Mouse (Mus musculus): Measurements from ENCODE around the gene Smcr8.
"Not testable (repeated sequence)": the region's sequence is repeated elsewhere in the genome, so short reads cannot be mapped to it uniquely, and the experiment has no call there.

Gene Smcr8

GRCm38 (mm10) chr11:60784179-60784922 is 7.0 kb downstream of the Smcr8 start:
- DNase-seq (ENCODE audit: low spot score in 2 of 2): no peak

- DNase-seq (ENCODE audit: low spot score in 2 of 2): no peak
Observed at GRCm38 (mm10) chr11:60787595-60787994, 10.3 kb downstream of the Smcr8 start.

GRCm38 (mm10) chr11:60790472-60790871 is 13.1 kb downstream of the Smcr8 start:
- DNase-seq (ENCODE audit: low spot score in 2 of 2): no peak

DNA sequence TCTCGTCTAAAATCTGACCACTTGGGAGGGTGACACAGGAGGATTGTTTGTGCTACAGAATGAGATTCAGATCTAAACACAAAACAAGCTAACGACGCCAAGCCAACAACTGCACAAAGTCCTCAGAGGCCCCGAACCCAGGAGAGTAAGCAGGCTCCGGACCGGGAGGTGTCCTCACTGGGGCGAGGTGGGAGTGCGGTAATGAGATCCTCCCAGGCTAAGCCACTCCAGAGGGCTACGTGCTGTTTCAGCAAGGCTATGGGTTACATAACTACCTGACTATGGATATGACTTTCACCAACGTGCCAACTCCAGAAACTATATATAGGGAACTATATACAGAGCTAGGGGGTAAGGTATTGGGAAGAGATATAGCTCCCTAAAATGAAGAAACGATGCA is 19.0 kb downstream of the Smcr8 start:
- DNase-seq (ENCODE audit: low spot score in 2 of 2): no peak

DNA sequence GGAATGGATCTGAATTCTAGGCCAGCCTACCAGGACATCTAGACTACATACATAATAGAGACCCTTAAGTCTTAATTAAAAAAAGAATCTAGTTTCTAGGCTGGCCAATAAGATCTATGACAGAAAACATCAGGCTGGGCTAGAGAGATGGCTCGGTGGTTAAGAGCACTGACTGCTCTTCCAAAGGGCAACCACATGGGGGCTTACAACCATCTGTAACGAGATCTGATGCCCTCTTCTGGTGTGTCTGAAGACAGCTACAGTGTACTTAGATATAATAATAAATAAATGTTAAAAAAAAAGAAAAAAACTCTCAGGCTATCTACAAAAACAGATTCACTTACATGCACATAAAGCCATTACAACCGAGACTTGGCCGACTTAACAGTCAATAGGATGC is 22.7 kb downstream of the Smcr8 start:
- no peak for DNase-seq (ENCODE audit: low spot score in 2 of 2)

DNA sequence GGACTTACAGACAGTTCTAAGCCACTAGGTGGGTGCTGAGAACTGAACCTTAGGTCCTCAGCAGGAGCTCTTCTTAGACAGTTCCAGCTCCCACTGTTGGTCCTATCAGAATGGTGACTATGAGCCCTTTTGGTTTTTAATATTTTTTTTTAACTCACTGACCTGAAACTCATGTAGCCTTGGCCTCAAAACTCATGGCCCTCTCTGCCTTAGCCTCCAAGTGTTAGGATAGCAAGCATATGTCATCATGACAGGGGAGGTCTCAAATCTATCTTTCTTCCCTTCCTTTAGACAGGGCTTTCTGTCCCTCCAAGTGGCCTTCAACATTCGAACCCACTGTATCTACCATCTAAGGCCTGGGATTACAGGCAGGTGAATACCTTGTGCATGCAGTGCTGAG is 23.6 kb downstream of the Smcr8 start:
- no peak for DNase-seq (ENCODE audit: low spot score in 2 of 2)

DNA sequence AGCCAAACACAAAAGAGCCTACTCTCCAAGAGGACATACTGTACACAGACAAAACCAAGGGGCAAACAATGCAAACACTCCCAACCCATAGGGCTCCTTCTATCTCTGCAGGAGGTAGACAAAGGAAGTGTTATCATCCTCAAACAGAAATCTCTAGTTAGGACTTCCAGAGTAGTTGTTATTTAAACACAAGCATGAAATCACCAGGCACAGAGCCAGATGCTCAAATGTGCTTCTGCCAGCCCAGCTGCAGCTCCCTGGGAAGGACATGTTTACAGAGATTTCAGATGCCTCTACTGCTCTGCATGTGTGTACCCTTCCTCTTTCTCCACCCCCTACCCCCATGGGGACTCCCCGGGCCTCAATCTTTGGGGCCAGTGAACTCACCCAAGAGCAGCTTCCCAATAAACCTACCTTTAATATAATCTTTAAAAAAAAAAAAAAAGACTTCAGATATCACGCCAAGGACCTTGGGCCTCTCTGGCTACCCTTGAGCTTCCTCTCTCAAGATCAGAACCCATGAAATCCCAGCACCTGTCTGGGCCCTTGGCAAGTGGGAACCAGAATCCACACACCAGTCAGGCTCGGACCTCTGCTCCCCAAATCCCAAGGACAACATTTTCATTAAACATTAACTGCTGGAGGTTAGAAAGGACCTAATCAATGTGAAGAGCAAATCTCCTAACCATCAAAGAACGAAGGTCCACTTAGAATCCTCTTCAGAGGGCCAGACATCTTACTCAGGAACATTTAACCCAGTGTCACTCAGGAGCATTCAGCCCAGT is 31.2 kb downstream of the Smcr8 start:
- no peak for DNase-seq (ENCODE audit: low spot score in 2 of 2)

GRCm38 (mm10) chr11:60809546-60809945 is 32.2 kb downstream of the Smcr8 start:
- no peak for DNase-seq (ENCODE audit: low spot score in 2 of 2)

- no peak for DNase-seq (ENCODE audit: low spot score in 2 of 2)
Observed at GRCm38 (mm10) chr11:60810046-60810965, 33.0 kb downstream of the Smcr8 start.

DNA sequence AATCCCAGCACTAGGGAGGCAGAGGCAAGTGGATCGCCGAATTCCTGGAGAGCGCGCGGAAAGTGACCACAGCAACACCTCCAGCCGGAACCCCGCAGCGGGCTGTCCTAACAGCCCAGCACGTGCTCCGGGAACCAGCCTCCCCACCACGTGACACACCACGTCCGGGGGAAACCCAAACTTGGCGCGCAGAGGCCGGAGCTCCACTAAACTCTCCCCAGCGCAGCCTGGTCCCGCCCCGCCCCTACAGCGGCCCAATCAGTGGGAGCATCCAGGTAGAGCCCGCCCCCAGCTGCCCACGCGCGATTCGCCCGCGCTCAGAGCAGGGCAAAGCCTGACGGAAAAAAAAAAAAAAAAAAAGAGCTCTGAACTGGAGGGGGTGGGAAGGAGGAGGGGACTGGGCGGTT is 33.7 kb downstream of the Smcr8 start:
- peak; percentile 94 to 95 for DNase-seq (ENCODE audit: low spot score in 2 of 2)

DNA sequence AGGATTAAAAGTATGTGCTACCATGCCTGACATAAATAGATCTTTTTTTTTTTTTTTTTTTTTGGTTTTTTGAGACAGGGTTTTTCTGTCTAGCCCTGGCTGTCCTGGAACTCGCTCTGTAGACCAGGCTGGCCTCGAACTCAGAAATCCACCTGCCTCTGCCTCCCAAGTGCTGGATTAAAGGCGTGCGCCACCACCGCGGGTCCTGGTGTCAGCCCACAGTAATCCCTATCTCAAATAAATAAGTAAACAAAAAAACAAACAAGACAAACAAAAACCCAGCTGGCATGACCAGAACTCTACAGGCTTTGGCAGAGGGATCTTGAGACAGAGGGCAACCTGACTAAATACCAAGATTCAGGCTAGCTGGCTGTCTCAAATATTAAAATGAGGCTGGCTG is 34.3 kb downstream of the Smcr8 start, which contains the start of gene Shmt1:
TSS of gene Shmt1 (minus strand) at position 101 of the 400 bp plus-strand sequence.
- DNase-seq (ENCODE audit: low spot score in 2 of 2): not testable (repeated sequence)

DNA sequence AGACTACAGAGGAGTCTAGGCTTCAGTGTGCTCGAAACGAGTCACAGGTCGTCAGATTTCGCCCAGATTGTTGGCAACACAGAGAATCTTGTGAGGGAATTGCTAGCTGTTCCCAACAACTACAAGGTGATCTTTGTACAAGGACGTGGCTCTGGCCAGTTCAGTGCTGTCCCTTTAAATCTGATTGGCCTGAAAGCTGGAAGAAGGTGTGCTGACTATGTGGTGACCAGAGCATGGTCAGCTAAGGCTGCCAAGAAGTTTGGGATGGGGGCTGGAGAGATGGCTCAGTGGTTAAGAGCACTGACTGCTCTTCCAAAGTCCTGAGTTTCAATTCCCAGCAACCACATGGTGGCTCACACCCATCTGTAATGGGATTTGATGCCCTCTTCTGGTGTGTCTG is 39.1 kb downstream of the Smcr8 start:
- DNase-seq (ENCODE audit: low spot score in 2 of 2): no peak

- no peak for DNase-seq (ENCODE audit: low spot score in 2 of 2)
Observed at GRCm38 (mm10) chr11:60823771-60824170, 46.4 kb downstream of the Smcr8 start.

DNA sequence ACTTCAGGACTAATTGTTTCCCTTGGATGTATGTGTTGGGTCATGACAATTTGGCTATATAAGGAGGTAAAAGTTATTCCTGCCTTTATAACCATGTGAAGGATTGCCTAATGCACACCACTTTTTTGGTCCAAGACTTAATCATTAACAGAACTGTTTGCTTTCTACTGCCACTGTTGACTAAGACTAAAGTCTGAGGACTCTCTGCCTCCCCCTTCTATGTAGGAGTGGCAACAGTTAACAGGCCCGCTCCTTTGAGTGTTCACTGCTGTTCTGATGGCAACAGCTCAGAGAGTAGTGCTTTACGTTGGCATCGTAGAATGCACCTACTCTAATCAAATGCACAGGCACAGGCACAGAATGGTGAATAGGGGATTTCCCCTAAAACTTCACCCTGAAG is 47.9 kb downstream of the Smcr8 start:
- DNase-seq (ENCODE audit: low spot score in 2 of 2): no peak

DNA sequence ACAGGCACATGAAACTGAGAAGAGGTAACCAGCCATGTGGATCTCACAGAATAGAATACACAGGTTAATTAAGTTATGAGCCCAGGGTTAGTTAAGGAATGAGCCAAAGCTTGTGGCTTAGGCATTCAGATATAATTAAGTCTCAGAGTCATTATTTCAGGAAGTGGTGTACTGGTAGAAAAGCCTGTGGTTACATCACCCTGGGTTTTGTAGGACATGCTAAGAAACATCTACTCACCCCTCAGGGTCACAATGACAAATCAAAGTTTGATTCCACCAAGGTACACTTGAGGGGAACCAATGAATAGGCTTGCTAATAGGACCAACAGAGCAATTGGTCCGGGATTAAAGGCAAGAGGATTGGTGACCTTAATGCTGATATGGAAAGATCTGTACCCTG is 49.4 kb downstream of the Smcr8 start:
- no peak for DNase-seq (ENCODE audit: low spot score in 2 of 2)

DNA sequence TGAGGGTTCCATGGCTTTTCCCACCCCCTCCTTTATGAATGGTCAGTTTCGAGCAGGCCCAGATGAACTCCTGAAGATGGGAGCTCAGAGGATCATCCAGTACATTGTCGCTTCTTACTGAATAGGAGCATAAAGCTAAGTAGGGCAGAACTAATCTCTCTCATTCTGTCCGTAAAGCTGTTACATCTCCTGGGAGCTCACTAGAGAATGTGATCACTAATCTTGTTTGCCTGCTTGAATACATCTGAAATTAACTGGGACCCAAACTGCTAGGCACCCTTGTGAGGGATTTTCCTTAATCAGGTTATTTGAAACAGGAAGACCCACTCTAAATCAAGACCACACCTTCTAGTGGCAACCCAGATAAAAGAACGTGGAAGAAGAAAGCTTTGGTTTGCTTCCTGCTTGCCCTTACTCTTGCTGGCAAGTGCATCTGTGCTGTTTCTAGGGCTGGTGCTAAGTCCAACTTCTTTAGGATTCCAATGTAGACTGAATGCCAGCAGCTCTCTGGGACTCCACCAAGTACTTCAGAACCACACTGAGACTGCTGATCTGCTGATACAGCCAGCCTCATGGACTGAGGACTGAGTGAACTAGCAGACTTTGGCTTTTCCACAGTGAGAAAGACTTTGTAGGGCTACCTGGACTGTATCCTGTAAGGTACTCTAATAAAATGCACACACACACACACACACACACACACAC is 50.1 kb downstream of the Smcr8 start:
- DNase-seq (ENCODE audit: low spot score in 2 of 2): no peak

DNA sequence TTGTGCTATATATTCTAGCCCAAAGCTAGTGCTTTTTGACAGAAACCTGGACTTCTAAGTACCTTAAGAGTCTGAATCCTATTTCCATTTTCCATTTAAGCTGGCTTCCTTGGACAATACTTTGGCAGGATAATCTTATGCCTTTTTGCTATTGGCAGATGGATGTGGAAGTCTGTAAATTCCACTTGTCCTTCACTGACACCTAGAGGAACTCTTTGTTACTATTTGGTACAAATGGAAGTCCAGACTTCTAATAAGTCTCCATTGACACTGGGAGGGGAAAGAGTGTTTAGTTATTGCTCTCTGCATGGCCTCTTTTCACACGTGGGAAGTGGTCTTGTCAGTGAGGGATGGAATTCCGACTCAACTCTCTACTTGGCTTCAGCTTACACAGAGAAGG is 51.6 kb downstream of the Smcr8 start:
- no peak for DNase-seq (ENCODE audit: low spot score in 2 of 2)

DNA sequence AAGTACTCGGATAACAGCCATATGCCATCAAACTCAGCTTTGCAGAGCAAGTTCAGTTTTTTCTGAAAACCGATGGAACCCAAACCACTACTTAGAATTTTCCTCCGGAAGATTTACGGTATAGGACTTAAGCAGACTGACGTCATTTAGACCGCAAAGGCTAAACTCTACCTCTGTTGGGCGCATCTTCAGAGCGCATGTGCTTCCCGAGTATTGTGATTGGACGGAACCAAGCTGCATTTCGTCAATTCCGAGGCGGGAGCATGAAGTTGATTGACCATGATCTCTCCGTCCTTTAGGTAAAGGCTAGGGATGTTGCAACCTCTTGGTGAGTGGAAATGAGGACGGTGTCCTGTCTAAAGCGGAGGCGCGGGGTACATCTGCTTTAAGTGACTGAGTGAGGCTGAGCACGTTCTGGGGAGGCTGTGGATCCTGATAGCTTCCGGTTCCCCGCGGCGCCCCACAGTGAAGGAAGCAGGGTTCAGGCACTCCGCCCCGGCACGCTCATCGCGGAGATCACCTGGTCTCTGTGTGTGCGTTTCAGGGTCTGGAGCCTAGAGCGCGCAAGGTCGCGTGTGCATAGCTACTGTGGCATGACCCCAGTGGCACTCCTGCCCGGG is 53.2 kb downstream of the Smcr8 start, which contains the start of gene Dhrs7b:
TSS of gene Dhrs7b (plus strand) at position 199 of the 620 bp plus-strand sequence.
- DNase-seq (ENCODE audit: low spot score in 2 of 2): peak; percentile 71 to 74

DNA sequence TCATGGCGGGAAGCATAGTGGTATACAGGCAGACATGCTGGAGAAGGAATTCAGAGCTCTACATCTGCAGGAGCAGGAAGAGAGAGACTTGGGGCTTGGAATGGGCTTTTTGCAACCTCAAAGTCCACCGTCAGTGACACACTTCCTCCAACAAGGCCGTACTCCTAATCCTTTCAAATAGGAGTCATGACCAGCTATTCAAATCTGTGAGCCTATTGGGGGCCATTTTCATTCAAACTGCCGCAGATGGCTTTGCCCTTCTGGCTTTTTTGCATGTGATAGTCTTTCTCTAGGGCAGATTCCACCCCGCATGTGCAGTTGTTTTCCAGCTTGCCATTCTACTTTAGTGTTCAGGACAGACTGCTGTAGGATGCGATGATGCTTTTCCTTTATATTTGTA is 59.6 kb downstream of the Smcr8 start:
- no peak for DNase-seq (ENCODE audit: low spot score in 2 of 2)

All from urinary bladder, postnatal 4 days (tissue).